Mouse (Mus musculus) liver (tissue): ENCODE results near the gene Baz1b.
"Not testable (repeated sequence)": the region's sequence is repeated elsewhere in the genome, so short reads cannot be mapped to it uniquely, and the experiment has no call there.

Source experiments
- DNase-seq: peaks from one replicate; pipeline ENCODE4 v3.0.0-alpha.2; 2020; ENCODE audit warnings: mixed read lengths

The Baz1b gene

DNA sequence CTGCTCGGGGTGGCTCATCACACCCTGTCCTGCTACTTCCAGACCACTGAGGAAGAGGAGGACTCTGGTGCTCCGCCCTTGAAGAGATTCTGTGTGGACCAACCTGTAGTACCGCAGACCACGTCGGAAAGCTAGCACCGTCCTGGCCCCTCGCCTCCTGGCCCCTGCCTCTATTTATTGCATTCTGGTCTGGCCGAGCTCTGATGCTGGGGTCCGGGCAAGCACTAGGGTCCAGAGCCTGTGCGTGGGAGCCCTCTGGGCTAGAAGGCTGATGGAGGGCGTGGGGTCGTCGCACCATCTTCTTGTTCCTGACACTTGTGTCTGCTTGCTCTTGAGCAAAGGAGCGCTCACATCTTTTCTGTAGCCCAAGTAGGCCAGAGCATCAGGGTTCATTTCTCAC, 6.3 kb upstream of the Baz1b start:
- DNase-seq, result no peak

DNA sequence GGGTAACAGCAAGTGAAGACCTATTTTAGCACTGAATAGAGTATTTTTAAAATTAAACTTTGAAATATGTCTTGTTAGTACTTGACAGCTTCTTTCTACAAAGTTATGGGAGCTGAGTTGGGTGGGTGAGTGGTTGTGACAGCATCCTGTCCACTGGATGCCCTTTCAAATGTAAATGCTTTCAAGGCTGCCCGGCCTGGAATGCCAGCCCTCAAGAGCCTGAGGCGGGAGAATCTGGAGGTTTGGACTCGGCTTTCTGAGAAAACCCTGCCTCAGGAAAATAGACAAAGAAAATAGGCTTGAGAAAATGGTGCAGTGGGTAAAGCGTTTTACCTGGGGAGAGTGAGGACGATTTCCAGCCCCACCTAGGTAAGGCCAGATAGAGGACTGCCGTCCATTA, 5.3 kb upstream of the Baz1b start:
- no peak for DNase-seq

DNA sequence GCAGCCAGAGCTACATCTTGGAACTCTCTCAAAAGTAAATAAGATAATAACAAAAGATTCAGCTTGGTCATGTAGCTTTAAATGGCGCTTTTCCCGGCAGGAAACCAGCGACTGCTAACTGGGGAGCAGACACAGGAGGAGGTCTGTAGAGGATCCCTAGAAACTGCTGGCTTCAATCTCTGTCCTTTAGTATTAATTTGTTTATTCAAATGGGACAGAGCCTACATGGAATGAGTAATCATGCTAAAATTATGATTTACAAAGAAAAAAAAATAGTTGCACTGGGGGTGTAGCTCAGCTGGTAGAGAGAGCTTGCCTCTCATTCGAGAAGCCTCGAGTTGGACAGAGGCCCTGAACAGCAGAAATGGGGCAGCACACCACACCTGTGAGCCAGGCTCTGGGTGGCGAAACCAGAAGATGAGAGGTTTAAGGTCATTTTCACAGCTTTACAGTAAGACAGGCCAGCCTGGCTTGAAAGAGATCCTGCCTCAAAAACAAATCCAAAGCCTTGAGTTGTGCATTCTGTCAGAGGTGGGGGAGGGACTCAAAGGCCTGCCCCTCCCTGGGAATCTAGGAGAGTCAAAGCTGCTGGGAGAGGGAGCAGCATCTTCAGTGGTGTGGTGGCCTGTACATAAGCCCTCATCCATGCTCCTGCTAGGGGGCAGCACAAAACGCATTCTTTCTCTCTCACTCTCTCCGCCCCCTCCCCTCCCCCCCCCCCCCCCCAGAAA, 3.8 kb upstream of the Baz1b start:
- DNase-seq, result peak; percentile 46

DNA sequence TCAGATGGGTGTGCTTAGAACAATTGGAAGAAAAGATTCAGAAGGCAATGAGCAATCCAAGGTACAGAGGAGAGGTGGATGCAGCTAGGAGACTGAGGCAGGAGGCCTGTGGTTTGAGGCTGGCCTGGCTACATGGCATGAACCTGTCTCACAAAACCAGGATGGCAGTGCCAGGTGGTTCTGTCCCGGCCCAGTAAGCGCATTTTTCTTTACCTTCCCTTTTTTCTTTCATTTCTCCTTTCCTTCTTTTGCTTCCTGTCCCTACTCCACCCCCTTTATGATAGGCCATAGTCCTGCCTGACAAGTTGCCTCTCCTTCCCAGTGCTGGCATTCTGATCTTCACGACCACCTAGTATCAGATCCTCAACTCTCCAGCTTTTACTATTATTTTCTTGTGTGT, 2.0 kb upstream of the Baz1b start:
- DNase-seq, result no peak

DNA sequence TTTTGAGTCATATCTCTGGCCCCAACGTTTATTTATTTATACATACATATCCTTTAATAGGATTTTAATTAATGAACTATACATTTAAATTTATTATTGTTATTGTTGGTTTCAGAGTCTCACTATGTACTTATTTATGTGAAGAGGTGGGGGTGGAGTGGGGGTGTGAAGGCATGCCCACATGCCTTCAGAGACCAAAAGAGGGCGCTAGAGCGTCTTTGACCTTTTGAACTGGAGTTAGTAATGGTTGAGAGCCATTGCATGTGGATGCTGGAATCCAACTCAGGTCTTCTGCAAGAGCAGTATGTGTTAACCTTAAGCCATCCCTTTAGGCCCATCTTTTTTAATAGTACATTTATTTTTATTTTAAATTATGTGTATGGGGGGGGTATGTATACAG, 1.5 kb upstream of the Baz1b start:
- peak; percentile 64 for DNase-seq

DNA sequence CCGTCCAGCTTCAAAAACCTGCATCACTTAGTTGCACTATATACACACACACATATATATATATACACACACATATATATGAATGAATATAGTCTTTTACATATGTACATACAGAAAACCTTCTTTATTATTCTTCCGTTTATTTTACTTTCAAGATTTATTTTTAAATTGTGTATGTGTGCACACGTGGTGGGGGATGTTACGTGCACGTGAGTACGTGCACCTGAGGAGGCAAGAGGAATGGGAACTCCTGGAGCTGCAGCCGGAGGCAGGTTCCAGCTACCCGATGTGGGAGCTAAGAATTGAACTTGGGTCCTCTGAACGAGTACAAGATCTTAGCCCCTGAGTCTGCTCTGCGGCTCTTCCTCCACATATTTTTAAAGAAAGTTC, 838 bp upstream of the Baz1b start:
- no peak for DNase-seq

DNA sequence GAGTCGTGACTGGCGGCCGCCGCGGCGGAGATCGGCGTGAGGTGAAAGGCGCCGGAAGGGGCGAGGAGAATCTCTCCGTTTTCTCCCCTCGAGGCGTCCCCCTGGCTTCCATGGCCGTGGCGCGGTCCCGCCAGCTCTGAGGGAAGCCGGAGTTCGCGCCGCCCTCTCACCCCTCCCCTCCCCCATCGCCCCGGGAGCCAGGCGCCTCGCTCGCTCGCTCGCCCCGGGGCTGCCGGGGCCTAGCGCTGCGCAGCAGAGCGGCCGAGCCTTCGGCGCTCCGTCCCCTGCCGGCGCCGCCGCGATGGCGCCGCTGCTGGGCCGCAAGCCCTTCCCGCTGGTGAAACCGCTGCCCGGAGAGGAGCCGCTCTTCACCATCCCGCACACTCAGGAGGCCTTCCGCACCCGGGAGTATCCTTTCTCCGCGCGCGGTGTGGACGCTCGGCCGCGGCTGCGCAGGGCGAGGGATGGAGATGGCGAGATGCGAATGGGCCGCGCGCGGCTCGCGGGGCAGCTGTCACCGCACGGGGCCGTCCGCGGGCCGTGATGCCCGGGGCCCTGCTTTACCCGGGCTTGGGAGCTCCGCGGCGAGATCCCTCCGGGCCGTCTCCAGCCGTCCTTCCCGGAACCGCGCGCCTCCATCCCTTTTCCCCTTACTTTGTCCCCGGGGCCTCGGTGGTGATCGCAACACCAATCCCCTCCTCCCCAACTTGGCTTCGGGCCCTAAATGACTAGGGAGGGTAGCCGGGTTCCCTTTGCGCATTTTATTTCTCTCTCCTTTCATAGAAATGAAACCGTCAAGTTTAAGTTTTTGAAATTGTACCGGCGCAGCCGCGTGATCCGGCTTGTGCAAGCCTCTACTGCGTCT, 517 bp downstream of the Baz1b start:
- DNase-seq, result peak; percentile 85

DNA sequence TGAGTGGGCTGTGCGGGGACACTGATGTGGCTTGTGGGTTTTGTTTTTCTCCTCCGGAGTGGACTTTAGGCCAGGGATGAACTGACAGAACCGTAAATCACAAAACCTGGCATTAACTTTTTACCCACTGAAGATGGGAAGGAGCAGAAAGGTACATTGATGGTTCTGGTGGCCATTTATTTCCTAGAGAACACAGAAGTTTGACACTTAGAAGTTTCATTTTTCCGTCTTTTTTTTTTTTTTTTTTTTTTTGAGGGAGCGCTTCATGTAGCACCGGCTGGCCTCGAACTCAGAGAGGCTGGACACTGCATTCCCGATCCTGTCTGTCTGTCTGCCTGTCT, 1.1 kb downstream of the Baz1b start:
- no peak for DNase-seq

DNA sequence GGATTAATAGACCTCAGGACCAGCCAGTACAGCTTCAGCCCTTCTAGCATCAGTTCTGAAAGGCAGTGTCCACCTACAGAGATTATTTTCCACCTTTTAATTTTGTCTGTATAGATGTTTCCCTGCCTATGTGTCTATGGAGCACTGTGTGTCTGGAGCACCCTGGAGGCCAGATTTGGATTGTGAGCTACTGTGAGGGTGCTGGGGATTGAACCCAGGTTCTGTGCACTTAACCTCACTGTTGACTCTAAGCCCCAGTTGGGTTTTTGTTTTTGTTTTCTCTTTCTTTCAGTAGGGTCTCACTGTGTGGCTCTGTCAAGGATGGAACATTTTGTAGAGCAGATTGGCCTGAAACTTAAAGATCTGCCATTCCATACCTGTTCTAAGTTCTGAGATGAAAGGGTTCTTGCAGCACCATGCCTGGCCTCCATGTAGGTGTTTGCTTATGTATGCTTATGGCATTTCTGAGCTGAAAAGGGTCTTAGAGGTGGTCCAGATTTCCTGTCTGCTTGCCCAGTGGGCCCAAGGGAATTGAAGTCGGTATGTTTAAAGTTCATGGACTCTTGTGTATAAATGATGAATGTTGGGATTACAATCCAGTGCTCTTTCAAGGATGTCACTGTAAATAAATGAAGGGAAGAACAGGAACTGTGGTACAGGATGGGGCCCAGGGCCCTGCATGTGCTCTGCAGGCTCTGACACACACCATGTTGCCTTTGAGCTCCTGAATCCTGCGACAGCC, 2.4 kb downstream of the Baz1b start:
- no peak for DNase-seq

DNA sequence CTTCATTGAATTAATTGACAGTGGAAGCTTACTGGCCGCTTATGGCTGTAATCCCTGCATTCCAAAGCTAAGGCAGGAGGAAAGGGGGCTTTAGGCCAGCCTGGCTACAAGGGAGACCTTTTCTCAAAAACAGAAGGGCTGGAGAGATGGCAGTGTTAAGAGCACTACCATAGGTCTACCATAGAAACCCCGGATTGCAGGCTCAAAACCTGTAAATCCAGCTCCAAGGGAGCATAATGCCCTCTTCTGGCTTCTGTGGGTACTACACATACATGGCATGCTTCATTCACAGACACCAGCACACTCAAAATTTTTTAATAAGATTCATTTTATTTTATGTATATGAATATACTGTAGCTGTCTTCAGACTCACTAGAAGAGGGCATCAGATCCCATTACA, 4.6 kb downstream of the Baz1b start:
- DNase-seq, result peak; percentile 64

DNA sequence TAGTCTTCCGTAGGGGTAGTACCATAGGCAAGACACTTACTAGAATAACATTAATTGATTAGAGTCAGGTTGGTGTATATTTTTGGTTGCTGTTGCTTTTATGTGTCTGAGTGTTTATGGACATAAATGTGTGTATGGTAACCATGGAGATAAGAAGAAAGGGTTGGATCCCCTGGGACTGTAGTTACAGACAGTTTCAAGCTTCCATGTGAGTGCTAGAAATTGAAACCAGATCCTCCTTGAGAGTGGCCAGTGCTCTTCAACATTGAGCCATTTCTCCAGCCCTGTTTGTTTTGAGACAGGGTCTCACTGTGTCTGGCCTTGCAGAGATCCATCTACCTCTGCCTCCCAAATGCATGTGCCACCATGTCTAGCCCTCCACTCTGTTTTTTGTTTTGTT, 5.4 kb downstream of the Baz1b start:
- DNase-seq, result no peak

DNA sequence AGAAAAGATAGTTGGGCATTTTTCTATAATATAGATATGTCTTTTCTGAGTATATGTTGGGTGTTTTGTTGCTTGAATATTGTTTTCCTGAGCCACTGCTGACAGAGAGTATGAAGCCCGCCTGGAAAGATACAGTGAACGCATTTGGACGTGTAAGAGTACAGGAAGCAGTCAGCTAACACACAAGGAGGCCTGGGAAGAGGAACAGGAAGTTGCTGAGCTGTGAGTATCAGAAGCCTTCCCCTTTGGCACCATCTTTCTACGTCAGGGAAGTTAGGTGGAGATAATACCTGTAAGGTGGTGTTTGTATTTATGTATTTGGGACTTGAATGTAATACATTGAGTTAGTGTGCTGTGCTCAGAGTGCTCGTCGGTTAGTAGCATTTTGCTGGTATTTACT, 9.3 kb downstream of the Baz1b start:
- no peak for DNase-seq

DNA sequence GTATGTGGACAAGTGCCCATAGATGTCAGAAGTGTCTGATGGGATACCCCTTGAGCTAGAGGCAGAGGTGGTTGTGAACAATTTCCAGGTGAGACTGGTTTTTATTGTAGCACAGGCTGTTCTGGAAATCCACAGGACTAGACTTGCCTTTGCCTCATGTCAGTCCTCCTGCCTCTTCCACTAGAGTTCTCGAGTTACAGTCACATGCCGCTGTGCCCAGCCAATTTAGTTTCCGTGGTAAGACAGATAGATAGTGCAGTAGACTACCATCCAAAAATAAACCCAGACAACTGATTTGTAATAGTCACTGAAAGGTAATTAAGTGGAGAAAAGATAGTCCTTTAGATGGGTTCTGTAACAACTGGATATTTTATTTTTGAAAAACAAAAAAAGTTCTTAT, 15.7 kb downstream of the Baz1b start:
- DNase-seq, result no peak

DNA sequence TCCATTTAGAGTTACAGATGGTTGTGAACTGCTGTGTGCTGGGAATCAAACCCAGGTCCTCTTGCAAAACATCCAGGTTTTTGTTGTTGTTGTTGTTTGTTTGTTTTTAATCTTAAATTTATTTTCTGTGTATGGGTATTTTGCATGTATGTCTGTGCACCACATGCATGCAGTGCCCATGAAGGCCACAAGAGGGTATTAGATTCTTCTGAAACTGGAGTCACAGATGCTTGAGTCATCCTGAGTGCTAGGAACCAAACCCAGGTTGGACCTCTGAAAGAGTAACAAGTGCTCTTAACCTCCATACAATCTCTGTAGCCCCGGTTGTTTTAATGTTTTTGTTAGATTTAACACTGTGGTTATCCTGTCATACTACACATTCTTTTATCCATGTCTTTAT, 21.1 kb downstream of the Baz1b start:
- no peak for DNase-seq

DNA sequence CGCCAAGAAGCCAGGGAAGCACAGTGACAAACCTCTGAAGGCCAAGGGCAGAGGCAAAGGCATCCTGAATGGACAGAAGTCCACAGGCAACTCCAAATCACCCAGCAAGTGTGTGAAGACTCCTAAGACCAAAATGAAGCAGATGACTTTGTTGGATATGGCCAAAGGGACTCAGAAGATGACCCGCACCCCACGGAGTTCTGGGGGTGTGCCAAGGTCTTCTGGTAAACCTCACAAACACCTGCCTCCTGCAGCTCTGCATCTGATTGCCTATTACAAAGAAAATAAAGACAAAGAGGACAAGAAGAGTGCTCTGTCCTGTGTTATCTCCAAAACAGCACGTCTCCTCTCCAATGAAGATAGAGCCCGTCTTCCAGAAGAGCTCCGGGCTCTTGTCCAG, 29.8 kb downstream of the Baz1b start:
- DNase-seq, result no peak

DNA sequence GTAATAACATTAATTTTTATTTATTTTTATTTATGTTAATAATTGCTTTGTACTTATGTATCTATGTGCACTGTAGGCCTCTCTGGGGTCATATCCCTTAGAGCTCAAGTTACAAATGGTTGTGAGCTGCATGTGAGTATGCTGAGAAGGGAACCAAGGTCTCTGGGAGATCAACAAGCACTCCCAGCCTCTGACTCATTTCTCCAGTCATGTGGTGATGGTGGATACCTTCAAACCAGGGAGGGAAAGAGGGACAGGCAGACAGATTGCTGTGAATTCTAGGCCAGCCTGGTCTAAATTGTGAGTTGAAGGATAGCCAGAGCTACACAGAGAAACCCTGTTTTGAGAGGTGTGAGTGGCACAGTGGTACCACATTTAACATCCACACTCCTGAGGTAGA, 33.9 kb downstream of the Baz1b start:
- DNase-seq, result no peak

DNA sequence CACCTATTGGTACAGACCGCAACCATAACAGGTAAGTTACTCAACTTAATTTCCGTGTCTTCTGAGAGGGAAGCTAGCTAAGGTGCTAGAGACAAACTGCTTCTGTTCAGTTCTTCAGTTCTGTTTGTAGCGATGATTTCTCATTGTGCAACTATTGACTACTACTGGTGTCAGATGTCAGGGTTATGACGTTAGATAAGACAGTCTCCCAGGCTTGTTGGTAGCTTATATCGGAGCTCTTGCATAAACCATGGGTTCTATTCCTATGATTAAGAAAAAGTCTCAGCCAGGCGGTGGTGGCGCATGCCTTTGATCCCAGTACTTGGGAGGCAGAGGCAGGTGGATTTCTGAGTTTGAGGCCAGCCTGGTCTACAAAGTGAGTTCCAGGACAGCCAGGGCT, 35.0 kb downstream of the Baz1b start:
- no peak for DNase-seq

DNA sequence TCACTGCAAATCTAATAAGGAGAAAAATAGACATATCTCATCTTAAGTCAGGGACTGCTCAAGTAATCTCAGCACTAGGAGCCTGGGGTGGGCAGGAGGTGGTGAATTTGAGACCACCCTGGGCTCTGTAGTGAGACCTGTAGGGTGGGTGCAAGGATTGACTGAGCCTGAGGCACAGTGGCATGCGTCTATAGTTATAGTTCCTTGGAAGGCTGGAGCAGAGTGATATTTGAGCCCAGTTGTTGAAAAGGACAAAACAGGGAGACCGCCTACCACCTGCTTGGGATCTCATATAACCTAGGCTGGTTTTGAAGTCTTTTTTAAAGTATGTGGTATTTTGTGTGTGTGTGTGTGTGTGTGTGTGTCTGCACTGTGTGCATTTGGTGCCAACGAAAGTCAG, 37.1 kb downstream of the Baz1b start:
- DNase-seq, result no peak

DNA sequence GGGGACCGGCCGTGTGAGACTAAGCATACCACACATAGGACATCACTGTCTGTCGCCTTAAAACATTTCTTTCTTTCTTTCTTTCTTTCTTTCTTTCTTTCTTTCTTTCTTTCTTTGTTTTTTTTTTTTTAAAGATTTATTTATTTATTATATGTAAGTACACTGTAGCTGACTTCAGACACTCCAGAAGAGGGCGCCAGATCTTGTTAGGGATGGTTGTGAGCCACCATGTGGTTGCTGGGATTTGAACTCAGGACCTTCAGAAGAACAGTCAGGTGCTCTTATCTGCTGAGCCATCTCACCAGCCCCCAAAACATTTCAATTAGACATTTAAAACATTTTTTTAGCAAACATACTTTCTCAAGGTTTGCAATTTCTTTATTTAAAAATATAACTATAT, 38.8 kb downstream of the Baz1b start:
- DNase-seq, result not testable (repeated sequence)

DNA sequence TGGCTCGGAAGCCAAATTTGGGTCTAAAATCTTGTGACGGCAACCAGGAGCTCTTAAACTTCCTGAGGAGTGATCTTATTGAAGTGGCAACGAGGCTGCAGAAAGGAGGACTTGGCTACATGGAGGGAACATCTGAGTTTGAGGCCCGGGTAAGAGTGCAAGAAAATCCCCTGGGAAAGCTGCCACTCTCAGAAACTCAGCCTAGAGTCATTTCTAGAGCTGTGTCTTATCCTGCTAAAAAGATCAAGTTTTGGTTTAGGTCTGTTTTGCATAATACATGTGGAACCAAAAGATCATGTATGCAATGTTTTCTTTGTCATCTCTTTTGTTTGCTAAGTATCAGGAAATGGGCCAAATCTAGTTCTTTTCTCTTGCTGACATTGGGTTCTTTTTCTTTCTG, 43.1 kb downstream of the Baz1b start:
- DNase-seq, result no peak

DNA sequence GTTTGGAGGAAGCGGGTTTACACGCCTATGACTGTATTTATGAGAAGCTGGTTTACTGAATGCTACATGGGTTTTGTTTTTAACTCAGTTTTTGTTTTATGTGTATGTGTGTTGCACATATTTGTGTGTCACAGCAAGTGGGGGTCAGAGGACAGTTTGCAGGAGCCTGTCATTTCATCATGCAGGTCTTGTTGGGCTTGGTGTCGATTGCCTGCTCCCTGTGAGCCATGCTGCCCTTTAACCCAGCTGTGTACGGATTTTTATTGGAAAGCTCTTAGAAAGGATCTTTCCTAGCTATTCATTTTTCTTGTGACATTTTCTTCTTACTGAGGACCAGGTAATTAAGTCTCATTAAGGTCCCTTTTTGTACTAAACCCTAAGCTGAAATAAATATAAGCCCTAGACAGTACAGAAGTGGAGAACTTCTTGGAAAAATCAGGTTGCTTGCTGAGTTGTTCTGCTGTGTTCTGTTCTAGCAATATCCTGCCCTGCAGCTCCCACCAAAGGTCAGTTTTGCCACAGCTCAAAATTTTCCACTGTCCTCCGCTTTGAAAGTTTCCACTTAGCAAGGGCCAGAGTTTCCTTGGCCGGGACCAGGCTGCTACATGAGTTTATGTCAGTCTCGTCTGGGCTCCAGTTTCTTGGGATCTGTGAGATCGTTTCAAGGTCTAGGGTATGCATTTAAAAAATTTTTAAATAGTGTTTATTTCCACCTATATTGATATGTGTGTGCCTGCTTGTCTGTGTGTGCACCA, 46.3 kb downstream of the Baz1b start:
- no peak for DNase-seq

DNA sequence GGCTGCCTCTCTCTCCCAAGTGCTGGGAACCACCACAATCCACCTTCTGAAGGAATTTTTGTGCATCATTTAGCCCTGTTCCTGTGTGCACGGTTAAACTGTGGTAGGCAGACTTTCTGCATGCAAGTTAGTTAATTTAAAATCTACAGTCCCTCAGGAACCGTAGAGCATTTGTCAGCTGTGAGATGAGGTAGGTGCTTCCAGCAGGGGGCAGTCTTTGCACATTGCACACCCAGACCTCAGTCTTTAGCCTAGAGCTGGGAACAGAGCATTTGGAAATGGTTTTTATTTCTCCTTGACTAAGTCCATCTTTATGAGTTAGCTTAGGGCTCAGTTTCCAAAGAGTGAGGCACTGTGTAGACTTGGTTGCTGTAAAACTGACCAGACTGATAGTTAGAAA, 49.5 kb downstream of the Baz1b start:
- DNase-seq, result peak; percentile 62

DNA sequence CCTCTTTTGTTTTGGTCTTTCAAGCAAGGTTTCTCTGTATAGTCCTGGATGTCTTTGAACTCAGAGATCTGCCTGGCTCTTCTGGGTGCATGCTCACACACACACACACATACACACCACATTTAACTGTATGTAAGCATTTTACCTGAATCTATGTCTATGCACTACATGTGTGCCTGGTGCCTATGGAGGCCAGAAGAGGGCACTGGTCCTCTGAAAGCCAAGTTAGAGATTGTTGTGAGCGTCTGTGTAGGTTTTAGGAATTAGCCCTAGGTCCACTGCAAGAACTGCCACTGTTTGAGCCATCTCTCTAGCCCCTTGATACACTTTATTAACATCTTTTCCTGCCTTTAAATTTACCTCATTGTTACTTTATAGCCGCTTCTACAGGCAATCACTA, 51.8 kb downstream of the Baz1b start:
- no peak for DNase-seq
